Mouse (Mus musculus): Measurements from ENCODE around the gene Errfi1.

GRCm38 (mm10) chr4:150888492-150888891 is 34.8 kb downstream of the Errfi1 start:
- TF ChIP-seq CTCF (IDR thresholded peaks at IDR 0.05 in 2 of 3, conservative IDR thresholded peaks at IDR 0.05 in 1 of 3; ENCODE audit: control insufficient read depth in 1 of 3, insufficient read depth in 1 of 3, low read depth in 2 of 3, low read length in 3 of 3, poor library complexity in 1 of 3, severe bottlenecking in 1 of 3): no peak
- no peak for TF ChIP-seq USF2 (IDR thresholded peaks at IDR 0.05; ENCODE audit: borderline replicate concordance in 1 of 2, insufficient read depth in 1 of 2, low read depth in 1 of 2, low read length in 2 of 2)
- no peak for TF ChIP-seq POLR2A (IDR thresholded peaks at IDR 0.05; ENCODE audit: control insufficient read depth in 1 of 2, insufficient read depth in 1 of 2, low read depth in 1 of 2, low read length in 2 of 2, poor library complexity in 1 of 2)
- no peak for TF ChIP-seq GABPA (IDR thresholded peaks at IDR 0.05; ENCODE audit: low read depth, low read length)
- TF ChIP-seq MAZ (IDR thresholded peaks at IDR 0.05; ENCODE audit: low read depth, low read length): no peak
- no peak for TF ChIP-seq JUND (IDR thresholded peaks at IDR 0.05; ENCODE audit: low read depth, low read length)
- no peak for TF ChIP-seq TBP (IDR thresholded peaks at IDR 0.05; ENCODE audit: low read depth, low read length)
- no peak for TF ChIP-seq EP300 (IDR thresholded peaks at IDR 0.05; ENCODE audit: low read depth in 1 of 2, low read length in 2 of 2)
